Mouse (Mus musculus): ENCODE results near the gene Cars.
"Not testable (repeated sequence)": the region's sequence is repeated elsewhere in the genome, so short reads cannot be mapped to it uniquely, and the experiment has no call there.

Gene Cars

DNA sequence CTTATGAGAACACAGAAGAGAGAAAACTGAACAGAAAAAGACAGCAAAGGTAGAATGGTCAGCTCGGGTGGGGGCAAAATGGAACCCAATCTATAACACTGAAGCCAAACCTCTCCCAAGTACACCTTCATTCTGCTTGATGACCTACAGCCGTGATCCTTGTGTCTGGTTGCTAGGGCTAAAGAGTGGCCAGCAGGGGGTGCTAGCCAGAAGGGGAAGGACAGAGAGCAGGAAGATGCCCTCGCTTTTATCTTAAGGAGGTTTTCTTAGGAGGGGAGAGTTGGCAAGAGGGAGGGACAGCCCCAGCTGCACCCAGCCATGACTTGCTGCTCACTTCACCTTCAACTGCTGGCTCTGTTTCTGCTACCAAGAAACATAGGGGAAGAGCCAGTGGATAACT lies 15.9 kb downstream of the Cars start:
- peak; percentile 73 to 78 for DNase-seq

DNA sequence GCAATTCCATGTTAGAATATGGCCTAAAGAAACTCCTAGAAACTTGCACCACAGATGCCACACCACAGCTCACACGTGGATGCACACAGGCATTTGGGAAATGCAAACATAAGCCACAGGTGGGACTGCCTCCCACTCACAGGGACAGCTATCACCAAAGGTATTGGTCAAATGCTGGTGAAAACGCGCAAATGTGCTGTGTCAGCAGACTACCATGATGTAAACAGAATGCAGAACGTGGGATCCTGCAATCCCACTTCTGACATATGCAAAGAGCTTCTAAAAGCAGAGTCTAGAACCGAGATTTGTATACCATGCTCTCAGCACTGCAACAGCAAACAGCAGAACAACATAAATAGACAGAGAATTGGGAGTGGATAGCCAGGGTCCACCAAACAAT lies 16.9 kb downstream of the Cars start:
- no peak for DNase-seq

DNA sequence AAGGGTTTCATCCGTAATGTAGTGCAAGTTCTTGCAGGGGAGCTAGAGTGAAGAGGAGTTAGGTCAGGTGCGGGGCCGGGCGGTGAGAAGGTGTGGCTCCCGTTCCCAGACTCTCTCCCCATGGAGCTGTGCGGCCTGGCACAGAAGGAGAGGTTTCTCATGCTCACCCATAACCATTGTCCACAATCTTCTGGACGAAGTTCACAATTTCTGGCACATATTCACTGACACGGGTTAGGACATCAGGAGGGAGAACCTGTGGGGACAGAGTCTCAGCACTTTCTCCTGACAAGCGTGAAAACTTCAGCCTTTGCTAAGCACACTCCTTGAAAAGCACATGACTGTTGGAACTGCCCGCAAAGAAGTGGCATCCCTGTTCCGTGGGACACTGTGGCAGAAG lies 24.1 kb downstream of the Cars start:
- DNase-seq: no peak

DNA sequence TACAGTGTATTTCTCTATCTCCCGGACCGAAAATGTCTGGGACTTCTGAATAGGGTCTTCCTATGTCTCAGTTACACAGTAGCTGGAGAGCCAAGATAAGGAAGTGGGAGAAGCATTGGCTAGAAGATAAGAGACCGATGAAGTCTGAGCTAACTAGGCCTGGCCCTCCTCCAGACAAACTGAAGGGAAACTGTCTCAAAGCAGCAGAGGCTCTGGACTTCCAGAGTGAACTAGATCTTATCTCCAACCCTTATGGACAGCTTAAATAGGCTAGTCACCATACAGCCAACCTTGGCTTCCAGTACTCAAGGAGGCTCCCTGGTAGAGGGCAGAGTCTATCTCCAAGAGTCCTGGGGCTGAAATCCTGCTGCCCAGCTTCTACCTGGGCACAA lies 34.2 kb downstream of the Cars start:
- DNase-seq: no peak

DNA sequence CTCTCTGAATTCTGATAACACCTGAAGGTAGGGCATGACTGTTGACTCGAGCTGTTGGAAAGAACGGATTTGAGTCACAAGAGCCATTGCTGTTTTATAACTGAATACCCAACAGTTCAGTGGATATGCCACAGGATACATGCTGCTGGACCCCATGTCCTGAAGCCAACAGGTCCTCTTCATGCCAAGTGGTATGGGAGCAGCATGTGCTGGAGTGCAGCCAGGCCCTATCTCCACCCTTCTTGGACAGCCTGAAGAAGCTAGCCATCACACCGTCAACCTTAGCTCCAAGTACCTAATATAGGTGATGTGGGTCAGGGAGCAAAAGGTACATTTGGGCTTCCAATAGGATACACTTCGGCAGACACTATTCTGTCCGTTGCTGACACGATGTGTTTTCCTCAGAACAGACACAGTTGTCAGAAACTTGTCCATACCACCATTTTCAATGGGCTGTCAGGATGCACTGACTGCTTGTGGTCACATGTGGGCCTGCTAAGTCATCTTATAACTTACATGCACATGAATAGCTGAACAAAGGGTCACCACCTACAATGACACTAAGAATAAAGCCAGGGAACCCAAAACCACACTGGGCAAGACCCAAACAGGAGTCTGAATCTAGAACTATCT lies 34.8 kb downstream of the Cars start:
- no peak for DNase-seq

DNA sequence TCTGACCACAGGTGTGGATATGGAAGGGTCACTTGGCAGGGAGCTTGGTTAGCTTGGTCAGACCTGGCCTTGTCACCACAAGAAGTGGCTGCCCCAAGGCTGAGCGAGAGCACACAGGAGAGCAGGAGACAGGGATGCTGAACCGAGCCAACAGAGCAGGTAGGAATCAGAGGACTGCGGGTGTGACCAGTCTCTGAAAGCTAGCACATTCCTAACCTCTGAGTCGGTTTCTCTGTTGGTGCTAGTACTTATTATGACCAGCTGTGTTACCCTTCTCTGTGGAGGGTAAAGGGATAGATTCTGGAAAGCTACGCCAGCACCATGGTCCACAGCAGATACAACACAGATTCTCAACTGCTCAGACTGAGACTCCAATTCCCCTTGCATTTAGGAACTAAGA lies 36.1 kb downstream of the Cars start:
- no peak for DNase-seq

DNA sequence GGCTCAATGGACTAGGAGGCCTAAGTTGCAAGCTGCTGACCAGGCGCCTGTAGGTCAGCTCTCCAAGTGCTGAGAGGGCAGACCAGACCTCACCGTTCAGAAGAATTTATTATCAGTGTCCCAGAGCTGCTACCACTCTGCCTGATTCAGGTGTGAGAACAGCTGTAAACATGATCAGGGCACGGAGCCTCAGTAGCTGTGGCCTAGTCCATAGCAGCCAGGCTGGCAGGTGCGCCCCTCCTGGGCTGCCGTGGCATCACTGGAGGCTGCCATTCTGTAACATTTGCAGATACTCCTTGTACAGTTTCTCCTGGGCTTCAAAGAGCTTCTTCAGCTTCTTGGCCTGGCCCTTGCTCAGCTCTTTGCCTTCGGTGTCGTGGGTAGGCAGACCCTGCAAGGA lies 42.3 kb downstream of the Cars start:
- DNase-seq: no peak

DNA sequence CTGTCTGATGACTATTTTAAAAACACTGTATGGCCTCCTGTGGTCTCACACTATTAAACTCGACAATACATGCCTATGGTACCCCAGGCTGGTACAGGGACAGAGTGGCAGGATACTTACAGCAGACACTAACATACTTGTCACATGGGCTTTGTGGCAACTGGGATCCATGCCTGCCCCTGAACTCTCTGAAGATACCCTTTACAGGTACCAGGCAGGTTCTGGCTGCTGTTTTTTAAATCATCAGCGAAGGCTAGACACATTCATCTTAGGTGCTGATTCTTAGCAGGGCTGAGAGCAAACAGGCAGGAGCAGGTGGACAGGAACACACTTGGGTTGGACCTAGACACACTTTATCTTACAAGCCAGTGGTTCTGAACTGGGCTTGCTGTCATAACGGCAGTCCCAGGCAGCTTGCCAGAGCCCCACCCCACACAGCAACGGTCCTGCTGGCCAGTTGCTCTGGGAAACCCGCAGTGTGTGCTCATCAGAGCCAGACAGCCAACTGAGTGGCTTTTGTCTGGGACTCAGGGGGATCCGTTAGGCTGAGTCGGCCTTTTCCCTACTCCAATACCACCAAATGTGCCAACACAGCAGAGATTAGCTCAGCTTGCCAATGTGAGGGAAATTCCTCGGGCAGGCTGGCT lies 42.8 kb downstream of the Cars start:
- peak; percentile 66 to 81 for DNase-seq

DNA sequence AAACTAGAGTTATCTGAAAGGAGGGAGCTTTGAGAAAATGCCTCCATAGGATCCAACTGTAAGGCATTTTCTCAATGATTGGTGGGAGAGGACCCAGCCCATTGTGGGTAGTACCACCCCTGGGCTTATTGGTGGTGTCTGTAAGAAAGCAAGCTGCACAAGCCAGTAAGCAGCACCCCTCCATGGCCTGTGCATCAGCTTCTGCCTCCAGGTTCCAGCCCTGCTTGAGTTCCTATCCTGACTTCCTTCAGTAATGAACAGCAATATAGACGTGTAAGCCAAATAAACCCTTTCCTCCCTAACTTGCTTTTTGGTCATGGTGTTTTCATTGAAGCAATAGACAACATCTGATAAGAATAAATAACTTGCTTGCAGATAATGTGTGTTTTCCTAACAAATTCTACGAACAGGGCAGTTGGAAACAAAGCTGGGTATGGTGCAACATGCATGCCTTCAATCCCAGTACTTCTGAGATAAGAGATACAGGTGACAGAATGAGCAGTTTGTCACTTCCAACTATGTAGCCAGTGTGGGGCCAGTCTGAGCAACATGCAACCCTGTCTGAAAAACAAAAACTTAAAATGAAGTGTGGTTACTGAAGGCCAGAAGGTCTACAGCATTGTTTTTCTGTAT lies 50.2 kb downstream of the Cars start:
- no peak for DNase-seq

DNA sequence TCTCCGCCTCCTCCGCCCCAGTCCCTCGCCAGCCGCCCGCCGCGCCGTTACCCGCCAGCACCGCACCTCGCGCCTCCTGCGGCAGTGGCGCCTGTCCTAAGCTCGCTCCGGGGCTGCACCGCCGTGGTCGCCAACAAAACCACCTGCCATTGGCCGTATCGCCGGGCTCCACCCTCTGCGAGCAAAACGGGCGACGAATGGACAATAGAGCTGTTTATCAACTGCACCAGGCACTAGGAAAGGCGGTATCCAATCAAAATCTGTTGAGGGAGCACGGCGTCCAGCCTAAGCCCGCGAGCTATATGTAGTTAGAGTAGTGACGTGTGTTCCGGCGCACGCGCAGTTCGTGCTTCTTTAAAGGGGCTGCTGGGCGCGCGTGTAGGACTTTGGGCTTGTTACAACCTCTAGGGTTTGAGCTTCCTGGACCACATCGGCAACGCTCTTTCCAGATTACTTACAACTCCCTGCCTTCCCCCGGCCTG lies 50.9 kb downstream of the Cars start, which contains the start of gene Nap1l4:
TSS of gene Nap1l4 (minus strand) at position 131 of the 482 bp plus-strand sequence.
- peak; percentile 98 to 99 for DNase-seq

DNA sequence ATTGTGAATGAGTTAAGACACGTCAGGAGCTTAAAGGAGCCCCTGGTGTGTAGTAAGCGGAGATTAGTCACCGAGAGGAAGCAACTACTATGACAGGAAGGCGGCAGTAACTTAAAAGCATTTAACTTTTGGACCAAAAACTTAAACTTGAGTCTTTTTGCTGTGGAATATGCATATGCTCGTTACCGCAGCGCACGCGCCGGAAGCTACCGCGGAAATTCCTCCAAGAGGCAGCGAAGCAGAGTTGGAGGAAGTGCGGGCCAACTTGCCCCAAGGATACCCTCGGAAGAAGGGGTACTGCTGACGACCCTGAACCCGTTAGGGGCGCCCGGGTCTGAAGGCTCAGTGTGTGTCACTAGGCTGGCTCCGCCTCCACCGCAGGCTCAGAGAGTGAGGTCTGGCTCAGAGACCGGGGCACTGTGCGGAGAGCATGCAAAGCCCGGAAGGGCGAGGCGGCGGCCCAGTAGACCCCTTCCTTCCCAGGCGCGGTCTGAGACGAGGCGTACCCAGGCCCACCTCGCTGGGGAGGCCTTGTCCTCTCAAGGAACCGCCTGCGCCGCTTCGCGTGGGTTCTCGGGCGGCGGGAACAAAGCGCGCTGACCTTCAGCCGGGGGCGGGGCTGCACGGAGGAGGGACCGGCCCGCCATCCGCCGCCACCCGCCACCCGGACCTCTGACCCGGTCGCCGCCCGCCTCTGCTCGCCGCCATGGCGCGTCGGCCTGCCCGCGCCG lies 51.5 kb downstream of the Cars start:
- peak in 1 of 2 experiments; percentile 85 for DNase-seq

DNA sequence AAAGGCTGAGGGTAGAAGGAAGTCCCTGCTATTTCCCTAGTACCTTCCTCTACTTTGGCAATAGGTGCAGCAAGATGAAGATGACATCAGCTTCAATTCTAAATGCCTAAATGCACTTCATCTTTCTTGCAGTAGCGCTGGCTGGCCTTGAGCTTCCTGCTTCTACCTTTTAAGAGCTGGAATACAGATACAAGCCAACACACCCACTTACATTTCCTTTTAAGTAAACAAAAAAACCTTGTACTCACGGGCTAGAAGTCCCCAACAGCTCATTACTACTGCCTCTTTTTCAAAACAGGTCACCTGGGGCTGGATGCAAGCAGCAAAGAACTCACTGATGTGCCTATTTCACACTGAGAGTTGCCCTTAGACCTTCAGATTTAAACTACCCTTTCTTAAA lies 53.3 kb downstream of the Cars start:
- DNase-seq: no peak

DNA sequence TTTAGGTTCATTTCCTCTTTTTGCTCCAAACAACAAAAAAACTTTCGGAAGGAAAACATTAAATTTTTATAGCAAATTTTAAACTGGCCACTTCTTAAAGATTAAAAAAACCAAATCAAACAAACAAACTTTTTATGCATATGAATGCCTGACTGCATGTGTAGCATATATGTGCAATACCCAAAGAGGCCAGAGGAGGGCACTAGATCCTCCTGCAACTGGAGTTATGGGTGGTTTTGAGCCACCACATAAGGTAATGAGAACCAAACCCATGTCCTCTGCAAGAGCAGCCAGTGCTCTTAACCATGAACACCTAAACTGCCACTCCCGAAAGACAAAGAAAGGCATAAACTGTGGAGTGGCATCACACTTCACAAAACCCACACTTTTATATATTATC lies 55.5 kb downstream of the Cars start:
- peak in 1 of 2 experiments; percentile 55 for DNase-seq

DNA sequence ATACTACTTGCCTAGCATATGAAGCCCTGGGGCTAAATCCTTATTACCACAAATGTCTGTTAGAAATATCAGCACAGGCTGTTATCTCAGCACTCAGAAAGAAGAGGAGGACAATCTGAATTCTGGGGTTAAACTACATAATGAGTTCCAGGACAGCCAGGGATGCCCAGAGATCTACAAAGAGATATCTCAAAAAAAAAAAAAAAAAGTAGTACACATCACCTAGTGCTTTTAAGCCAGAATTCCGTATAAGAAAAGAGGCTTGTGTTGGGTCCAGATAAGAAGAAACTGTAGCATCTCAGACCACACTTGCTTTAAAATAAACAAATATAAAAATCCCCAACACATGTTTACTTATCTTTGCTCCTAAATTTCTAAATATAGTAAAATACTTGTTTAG lies 61.2 kb downstream of the Cars start:
- no peak for DNase-seq

DNA sequence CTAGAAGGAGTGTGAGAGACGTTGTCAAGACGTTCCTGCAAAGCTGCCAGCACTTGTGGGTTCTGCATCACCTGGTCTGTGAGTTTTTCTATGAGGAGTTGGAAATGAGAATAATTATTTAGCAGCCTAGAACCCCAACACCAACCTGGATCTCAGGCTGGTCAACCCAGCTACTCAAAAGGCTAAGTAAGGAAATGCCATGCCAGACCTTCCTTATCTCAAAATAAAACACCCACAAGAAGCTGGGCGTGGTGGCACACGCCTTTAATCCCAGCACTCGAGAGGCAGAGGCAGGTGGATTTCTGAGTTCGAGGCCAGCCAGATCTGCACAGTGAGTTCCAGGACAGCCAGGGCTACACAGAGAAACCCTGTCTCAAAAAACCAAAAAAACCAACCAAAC lies 61.7 kb downstream of the Cars start:
- DNase-seq: not testable (repeated sequence)

DNA sequence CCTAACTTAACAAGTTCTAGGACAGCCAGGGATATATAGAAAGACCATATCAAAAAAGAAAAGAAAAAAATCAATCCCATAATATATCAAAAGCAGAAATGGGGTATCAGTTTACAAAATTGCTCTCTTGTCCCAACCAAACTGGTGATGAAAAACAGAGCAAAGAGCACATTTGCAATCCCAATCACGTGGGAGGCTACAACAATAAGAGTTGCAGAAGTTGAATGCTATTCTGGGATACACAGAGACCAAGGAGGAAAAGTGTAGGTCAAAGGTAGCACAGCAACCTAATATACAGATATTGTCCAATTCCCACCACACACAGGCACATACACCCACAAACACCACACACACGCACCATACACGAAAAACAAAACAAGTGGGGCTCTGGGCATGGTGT lies 63.6 kb downstream of the Cars start:
- no peak for DNase-seq

DNA sequence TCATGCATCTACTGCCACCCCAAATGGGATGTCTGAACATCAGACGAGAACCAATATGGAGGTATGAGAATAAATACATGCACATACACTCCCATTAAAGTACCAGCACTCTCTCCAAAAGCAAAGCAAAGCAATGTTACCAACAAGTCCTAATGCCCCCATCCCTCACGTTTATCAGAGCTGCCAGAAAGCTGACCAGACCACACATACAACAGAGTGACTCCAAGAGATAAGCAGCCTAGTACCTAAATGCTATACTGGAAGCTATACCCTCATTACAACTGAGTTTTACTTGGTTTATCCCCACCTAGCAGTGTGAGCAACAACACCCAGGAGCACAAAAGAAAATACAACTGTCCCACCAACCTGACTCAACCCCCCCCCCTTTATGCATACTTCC lies 66.6 kb downstream of the Cars start:
- DNase-seq: no peak

DNA sequence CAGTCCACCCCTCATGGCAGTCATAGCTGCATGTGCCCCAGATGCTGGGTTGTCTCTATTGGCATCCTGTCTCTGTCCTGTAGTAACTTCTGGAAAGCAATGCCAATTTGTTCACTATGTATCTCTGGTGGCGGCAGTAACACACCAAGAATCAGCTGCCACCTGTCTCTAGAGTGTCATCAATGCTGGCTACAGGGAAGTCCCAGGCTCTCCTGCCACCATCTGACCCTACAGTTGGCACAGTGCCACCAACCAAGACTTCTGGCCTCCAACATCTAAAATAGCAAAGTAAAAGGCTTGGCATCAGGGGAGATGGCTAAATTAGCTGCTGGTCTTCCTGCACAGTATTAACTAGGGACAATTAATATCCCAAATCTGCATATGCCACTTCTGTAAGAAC lies 67.5 kb downstream of the Cars start:
- DNase-seq: no peak

DNA sequence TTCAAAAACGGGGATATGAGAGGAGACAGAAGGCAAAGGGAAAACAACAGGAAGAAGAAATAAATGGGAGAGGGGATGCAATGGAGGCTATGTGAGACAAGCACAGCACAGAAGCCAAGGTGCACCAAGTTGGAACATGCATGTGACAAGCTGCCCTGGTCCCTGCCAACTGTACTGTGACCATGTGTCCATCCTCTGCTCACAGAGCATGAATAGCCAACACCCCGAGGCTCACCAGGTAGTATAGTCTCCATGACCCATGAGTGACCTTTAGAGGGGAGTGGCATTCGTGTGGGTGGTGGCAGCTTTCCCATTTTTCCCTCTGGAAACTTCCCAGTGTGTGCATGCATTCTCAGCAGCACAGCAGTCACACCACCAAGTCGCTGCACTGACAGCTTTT lies 80.6 kb downstream of the Cars start:
- no peak for DNase-seq

DNA sequence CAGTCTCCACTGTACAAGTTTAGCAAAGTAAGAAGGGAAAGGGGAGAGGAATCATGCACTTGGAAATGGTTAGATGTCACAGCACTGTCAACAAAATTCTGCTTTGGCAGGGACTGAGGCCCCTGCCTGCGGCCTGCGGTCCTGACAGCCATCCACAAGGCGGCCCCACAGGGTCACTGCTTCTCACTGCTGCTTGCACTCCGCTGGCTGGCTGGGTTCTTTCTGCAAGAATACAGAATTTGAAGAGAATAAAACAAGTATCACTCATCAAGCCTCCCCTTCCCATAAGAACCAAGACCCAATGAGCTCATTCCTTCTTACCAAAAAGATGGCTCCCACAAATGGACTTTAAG lies 85.5 kb downstream of the Cars start:
- no peak for DNase-seq

DNA sequence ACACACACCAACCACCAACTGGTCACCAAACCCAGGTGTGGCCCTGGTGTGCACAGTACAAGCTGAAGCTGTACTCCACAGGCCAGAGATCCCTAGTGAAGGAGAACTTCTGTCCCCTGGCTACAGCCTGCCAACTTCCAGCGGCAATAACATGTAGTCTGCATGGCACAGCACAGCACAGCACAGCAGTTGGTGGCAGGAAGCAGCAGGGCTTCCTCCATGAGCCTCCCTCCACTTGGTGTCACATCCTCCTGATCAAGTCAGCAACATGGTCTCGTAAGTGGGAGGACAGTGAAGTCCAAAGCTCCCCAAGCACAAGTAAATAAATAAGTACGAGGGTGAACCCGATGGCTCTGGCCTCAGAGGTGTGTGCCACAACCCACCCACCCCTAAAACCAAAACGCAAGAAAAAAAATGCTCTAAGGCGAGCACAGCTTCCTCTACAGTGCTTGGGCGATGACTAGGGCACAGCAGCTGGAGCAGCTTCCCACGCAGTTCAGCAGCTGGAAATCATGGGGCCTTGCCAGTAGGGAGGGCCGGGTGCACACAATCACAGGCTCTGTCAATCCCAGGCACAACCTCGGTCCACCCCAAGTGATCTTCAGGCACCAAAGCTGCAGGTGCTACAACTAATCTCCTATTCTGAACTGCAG lies 86.0 kb downstream of the Cars start:
- no peak for DNase-seq

DNA sequence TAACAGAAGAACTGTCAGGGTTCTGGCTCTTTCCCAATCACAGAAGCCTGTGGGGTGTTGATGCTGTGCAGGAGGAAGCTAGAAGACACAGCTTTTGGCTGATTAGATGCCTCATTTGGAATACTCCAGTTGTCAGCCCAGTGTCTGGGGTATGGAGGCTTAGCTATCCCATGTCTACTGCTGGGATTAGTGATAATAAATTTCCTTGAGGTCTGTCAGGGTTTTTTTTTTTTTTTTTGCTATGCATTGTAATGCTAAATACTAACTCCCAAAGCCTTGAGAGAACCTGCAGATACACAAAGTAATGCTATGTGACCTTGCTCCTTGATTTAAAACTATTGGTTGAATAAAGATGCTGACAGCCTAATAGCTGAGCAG lies 88.6 kb downstream of the Cars start:
- no peak for DNase-seq
